Mouse (Mus musculus): ENCODE data around the gene Eef2k.

DNA sequence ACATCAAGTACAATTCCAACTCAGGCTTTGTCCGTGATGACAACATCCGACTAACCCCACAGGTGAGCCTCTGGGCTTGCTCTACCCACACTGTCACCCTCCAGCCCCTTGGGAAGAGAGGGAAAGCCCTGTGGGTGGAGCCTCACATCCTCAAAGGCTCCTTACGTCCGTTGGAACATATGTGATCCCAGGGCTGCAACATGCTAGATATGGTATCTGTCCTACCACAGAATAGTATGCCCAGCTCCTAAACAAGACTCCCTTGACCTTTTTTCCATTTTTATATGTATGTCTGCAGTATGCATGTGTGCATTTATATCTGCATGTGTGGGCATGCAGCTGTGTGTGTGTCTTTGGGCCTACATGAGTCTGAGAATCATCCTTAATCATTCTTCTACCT, 42.1 kb downstream of the Eef2k start:
- TF ChIP-seq CEBPB (IDR thresholded peaks at IDR 0.05; ENCODE audit: low read depth) (no peak), CTCF (IDR thresholded peaks at IDR 0.05; ENCODE audit: control insufficient read depth, insufficient read depth, insufficient read length) (no peak), MYOD1 (IDR thresholded peaks at IDR 0.05; ENCODE audit: control insufficient read depth, insufficient read length, low read depth) (no peak), USF1 (IDR thresholded peaks at IDR 0.05; ENCODE audit: low read depth) (no peak), FOSL1 (IDR thresholded peaks at IDR 0.05; ENCODE audit: insufficient read depth, low read length, poor library complexity, severe bottlenecking) (no peak), MAX (IDR thresholded peaks at IDR 0.05) (no peak), MYOG (IDR thresholded peaks at IDR 0.05; ENCODE audit: control insufficient read depth, extremely low read depth, insufficient read length) (no peak)
